Mouse (Mus musculus): ENCODE data around the gene Urod. TPM values are rescaled to one million over a fixed set of nuclear protein-coding genes. Genes with fewer than 3 reads are reported as not detected.

Urod gene
- 59.4 and 86.6 TPM in 2 replicates for polyA plus RNA-seq (2012; rRNA removed; ENCODE audit: low replicate concordance)

DNA sequence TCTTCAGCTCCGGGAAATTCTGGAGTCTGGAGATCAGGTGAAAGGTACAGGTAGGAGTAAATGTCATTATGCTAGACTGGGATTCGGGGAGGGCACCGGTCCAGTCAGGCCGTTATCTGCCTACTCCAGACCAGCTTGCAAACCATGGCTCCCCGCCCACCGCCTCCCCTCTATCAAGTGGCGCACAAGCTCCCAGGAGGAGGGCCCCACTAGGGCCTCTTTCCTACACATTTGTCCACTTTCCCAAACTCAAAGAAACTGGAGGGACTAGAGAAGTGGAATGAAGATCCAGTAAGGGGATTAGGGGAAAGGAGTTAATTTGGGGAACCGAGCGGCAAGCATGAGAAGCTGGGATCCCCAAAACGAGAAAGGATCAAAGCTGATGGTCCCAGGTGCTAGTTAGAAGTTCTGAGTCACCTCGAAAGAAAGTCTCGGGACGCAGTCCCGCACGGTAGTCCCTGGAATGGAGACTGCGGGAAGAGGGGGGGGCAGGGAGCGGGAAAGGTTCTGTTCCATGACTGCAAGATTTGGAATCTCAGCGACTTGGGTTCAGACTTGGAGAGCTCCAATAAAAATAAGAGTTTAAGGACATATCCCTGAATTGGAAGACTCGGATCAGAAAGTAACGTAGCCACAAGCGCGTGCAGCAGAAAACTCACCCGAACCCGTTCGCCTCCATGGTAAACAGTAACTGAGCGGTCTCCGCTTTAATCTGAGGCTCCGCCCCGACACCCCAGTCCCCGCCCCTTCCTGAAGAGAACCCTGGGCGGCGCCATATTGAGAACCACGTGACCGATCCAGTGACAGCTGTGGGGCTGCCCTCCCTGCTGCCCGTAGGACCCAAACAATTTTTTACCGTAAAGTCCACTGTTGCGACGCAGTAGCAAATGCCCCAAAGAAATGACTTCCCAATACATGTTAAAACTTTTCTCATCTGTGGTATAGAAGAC is at the start of gene Urod:
Gene Urod, minus strand, starts transcription at position 742 of the 950 bp plus-strand sequence.

DNA sequence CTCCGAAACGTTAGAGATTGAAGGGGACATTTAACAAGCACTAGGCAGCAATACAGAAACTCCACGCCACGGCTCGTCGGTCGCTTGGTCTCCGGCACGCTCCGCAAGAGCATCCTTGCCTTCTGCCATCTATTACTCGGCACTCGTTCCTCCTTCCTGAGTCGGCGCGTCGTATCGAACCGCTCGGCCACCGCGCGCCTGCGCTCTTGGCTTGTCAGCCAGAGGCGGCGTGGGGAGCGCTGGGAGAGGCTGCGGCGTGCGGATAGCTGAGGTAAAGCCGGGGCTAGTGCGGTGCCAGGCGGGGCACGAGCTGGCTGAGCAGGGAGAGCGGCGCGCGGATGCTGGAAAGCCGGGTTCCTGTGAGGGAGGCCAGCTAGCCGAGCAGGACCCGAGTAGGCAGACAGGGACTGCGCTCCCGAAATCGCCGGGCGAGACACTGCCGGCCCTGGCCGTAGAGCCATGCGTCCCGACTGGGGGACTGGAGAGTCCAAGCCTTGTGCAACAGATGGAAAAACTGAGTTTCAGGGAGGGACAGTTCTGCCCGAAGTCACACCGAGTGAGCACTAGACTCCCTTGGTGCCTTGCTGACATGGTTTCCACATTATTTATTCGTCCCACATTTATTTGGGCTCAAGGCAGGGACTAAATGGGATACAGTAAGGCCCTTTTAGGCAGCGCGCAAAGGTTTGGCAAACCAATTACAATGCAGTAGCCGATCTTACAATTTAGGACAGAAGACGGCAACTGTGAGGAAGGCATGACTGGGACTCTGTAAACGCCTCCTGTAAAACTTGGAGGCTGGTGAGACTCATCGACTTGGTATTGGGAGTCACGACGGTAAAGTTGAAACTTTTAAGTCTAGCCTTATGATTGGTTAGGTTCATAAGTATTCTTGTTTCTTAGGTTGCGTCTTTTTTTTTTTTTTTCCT is 25.3 kb upstream of the Urod start, which contains the start of gene Eif2b3:
Gene Eif2b3, plus strand, starts transcription at position 197 of the 929 bp plus-strand sequence.

DNA sequence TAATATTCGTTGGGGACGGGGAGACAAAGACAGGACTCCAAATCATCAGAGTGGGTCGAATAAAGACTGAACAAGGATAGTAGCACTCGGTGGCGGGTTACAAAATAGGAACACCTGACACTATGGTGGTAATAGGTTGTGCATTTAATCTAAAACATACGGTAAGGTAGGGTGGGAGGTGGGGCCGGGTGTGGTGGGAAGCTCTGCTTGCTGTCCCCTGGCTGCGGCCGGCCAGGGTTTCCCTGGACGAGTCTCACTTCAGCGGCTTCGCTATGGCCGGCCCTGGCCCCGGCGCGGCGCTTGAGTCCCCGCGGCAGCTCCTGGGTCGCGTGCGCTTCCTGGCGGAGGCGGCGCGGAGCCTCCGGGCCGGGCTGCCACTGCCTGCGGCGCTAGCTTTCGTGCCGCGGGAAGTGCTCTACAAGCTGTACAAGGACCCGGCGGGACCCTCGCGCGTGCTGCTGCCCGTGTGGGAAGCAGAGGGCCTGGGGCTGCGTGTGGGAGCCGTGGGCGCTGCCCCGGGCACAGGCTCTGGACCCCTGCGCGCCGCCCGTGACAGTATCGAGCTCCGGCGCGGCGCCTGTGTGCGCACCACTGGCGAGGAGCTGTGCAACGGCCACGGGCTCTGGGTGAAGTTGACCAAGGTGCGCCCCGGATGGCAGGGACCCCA is 1.1 kb upstream of the Urod start, which contains the start of gene Hectd3:
Gene Hectd3, plus strand, starts transcription at position 187 of the 667 bp plus-strand sequence.

Other genes with a start within 250 kb of the Urod start
- gene Toe1, start 186.8 kb downstream of the Urod start, polyA plus RNA-seq (2012; rRNA removed; ENCODE audit: low replicate concordance) = 20.0 and 22.5 TPM in 2 replicates
- gene Mutyh, start 186.7 kb downstream of the Urod start, polyA plus RNA-seq (2012; rRNA removed; ENCODE audit: low replicate concordance) = 7.7 and 12.2 TPM in 2 replicates
- 2.0 and 2.8 TPM in 2 replicates for gene Hpdl, start 172.7 kb downstream of the Urod start, polyA plus RNA-seq (2012; rRNA removed; ENCODE audit: low replicate concordance)
- gene Zswim5, start 117.0 kb downstream of the Urod start, polyA plus RNA-seq (2012; rRNA removed; ENCODE audit: low replicate concordance) = 0.35 and 0.76 TPM in 2 replicates
- gene Hectd3, start 904 bp upstream of the Urod start, polyA plus RNA-seq (2012; rRNA removed; ENCODE audit: low replicate concordance) = 58.6 and 76.9 TPM in 2 replicates
- gene Eif2b3, start 25.0 kb upstream of the Urod start, polyA plus RNA-seq (2012; rRNA removed; ENCODE audit: low replicate concordance) = 4.5 and 12.2 TPM in 2 replicates
- gene Ptch2, start 101.7 kb upstream of the Urod start, polyA plus RNA-seq (2012; rRNA removed; ENCODE audit: low replicate concordance) = 18.6 and 27.1 TPM in 2 replicates
- gene Btbd19, start 131.3 kb upstream of the Urod start, polyA plus RNA-seq (2012; rRNA removed; ENCODE audit: low replicate concordance) = 13.6 and 23.0 TPM in 2 replicates
- 0.24 and 0.92 TPM in 2 replicates for gene Tctex1d4, start 132.4 kb upstream of the Urod start, polyA plus RNA-seq (2012; rRNA removed; ENCODE audit: low replicate concordance)
- gene Plk3, start 139.6 kb upstream of the Urod start, polyA plus RNA-seq (2012; rRNA removed; ENCODE audit: low replicate concordance) = 11.7 and 15.2 TPM in 2 replicates
- 496 TPM in 2 replicates for gene Rps8, start 161.8 kb upstream of the Urod start, polyA plus RNA-seq (2012; rRNA removed; ENCODE audit: low replicate concordance)
- gene Kif2c, start 188.2 kb upstream of the Urod start, polyA plus RNA-seq (2012; rRNA removed; ENCODE audit: low replicate concordance) = 0.75 and 0.90 TPM in 2 replicates